19 mouse cellular contexts compared by ENCODE assay signal in the genomic region with DNA sequence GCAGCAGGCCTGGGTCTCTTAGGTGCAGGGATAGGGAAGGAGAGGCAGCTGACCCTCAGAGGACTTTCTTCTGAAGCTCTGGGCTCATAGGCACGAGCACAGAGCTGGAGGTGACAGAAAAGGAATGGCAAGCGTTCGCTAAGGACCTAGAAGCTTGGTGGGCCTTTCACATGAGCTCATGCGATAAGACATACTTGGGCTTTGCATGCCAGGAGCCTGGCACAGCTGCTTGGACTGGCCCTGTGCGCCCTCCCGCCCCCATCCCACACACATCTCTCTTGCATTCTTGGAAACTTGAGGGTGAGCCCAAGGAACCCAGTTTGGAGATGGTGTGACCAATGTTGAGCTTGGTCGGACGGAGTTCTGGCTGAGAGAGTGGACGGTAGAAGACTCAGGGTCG. TPM values are rescaled to one million over a fixed set of nuclear protein-coding genes. Genes with fewer than 3 reads are reported as not detected.
"Had no signal": no experiment of that assay in that cellular context is flagged by ENCODE, and none has a peak within 500 bp of the region (broad histone marks: within the 10 kb centered on the region; RNA-seq: fewer than 3 reads in every experiment).

No protein-coding gene starts in this region.

- H3K4me3 ChIP-seq: neural tube, embryonic 12.5 days; neural tube, embryonic 13.5 days; neural tube, embryonic 15.5 days; stomach, embryonic 15.5 days had no signal

- H3K27me3 ChIP-seq: neural tube, embryonic 12.5 days; neural tube, embryonic 13.5 days; neural tube, embryonic 15.5 days; stomach, embryonic 15.5 days had no signal

- H3K9ac ChIP-seq: neural tube, embryonic 12.5 days; neural tube, embryonic 13.5 days; neural tube, embryonic 15.5 days; stomach, embryonic 15.5 days had no signal

- H3K4me2 ChIP-seq: neural tube, embryonic 12.5 days; neural tube, embryonic 13.5 days; neural tube, embryonic 15.5 days; stomach, embryonic 15.5 days had no signal

- H3K9me3 ChIP-seq: neural tube, embryonic 12.5 days; neural tube, embryonic 13.5 days; neural tube, embryonic 15.5 days; stomach, embryonic 15.5 days had no signal

- H3K27ac ChIP-seq: neural tube, embryonic 12.5 days; neural tube, embryonic 13.5 days; neural tube, embryonic 15.5 days; stomach, embryonic 15.5 days had no signal

- H3K4me1 ChIP-seq: neural tube, embryonic 12.5 days; neural tube, embryonic 13.5 days; neural tube, embryonic 15.5 days had no signal

- H3K36me3 ChIP-seq: neural tube, embryonic 12.5 days; neural tube, embryonic 13.5 days; neural tube, embryonic 15.5 days; stomach, embryonic 15.5 days had no signal

- DNase-seq: retina, postnatal 1 day; right cerebral cortex, adult 18-20 months; right cerebral cortex, postnatal 14 days; right cerebral cortex, postnatal 25 days; right cerebral cortex, postnatal 4 days; spleen, adult 18-20 months; thymus, adult 18-20 months; thymus, adult 2 months; thymus, postnatal 14 days; thymus, postnatal 25 days; thymus, postnatal 36 days; thymus, postnatal 4 days had no signal

RNA-seq across cellular contexts. Expression of a gene that starts 8.3 kb away (rescaled TPM):
- total RNA-seq: neutrophil, adult 5-6 weeks had no signal
- polyA plus RNA-seq: small intestine, adult 2 months; spleen, adult 2 months had no signal
